Mouse (Mus musculus) retina, postnatal 7 days (tissue): Measurements from ENCODE around the gene Nfe2.

Source experiments
- DNase-seq: peaks from one replicate; pipeline ENCODE4 v3.0.0-alpha.2; 2012; ENCODE audit warnings: low read depth, low spot score

Nfe2 gene

GRCm38 (mm10) chr15:103257790-103258728, at the start of gene Nfe2:
Gene Nfe2, minus strand, starts transcription at chr15:103258403.
- DNase-seq: no peak

DNA sequence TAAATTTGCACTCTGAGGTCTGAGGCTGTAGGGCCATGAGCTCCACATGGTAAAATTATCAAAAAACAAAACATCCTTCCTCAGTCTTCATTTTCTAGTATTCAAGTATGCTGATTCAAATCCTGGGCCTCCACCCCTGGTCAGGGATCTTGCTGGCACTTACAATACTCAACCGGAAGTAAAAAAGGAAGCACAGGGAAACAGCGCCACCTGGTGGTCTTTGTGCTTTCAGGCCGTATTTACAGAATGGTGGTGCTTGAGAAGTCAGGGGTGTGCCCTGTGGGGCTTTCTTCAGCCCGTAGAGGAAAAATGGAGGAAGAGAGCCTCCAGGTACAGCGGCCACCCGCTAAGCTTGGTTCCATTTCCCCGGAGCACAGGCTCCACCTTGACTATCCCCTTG, 48.9 kb upstream of the Nfe2 start:
- peak; percentile 93 for DNase-seq

DNA sequence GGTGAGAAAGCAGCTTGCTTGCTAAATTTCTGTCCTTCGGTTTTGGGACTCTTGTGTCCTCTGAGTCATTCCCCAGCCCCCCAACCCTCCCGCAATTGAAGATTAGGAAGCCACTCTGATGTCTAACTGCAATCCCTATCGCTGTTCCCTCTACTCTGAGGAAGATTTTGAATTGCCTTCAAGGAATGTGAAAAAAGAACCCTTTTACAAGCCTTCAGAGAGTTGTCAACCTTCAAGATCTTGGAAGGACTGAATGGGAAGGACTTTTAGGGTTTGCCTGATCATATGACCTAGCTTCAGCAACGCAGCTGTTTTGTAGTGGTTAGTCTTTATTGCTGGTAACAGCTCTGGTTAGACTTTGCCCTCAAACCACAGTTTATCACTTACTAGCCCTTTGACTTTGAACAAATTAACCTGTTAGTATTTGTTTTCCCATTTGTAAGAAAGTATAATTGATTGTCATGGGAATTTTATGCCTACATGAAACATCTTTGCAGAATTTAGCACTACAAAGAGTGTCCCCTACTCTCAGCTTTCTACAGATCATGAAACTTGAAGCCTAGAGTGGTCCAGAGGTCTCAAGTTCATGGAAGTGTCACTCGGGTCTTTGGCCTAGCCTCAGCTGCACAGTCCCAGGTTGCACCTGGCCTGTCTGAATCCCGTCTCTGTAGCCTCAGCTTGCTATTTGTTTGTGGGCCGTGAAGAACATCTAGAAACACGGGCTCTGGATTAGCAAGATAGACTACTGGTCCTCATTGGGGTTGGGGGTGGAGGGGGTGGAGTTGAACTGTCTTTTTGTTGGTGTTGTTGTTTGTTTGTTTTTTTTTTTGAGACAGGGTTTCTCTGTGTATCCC, 47.8 kb upstream of the Nfe2 start:
- no peak for DNase-seq

GRCm38 (mm10) chr15:103305070-103305678, 47.0 kb upstream of the Nfe2 start:
- DNase-seq: peak; percentile 96

- no peak for DNase-seq
Observed at GRCm38 (mm10) chr15:103304616-103304969, 46.4 kb upstream of the Nfe2 start.

DNA sequence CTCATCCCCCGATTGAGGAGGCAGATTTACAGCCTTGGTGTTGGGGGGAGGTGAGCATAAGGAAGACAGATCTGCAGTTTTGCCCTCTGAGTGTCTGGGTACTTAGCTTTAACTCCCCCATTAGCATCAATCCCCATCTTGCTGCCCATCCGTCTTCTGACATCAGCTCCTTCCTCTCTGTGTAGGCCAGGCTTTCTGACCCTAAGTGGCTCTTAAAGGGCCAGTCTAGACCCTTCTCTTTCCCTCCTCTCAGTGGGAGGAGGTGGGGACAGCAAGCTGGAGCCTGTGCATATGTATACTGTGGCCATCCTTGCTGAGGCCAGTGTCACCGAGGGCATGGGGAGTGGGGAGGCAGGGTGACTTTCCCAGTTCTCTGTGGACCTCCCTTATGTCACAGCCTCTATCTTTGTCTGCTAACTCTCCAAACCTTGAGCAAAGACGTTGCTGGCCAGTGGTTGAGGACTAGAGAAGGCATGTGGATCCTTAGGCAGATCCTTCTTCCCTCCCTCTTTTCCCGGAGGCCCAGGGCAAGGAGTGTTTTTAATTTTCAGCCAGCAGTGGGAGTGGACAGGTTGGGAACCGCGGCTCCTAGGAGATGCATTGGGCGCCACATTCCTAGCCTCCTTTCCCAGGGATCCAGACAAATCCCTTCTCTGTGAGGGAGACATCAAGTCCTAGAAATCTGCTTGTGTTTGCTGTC, 45.9 kb upstream of the Nfe2 start:
- no peak for DNase-seq

DNA sequence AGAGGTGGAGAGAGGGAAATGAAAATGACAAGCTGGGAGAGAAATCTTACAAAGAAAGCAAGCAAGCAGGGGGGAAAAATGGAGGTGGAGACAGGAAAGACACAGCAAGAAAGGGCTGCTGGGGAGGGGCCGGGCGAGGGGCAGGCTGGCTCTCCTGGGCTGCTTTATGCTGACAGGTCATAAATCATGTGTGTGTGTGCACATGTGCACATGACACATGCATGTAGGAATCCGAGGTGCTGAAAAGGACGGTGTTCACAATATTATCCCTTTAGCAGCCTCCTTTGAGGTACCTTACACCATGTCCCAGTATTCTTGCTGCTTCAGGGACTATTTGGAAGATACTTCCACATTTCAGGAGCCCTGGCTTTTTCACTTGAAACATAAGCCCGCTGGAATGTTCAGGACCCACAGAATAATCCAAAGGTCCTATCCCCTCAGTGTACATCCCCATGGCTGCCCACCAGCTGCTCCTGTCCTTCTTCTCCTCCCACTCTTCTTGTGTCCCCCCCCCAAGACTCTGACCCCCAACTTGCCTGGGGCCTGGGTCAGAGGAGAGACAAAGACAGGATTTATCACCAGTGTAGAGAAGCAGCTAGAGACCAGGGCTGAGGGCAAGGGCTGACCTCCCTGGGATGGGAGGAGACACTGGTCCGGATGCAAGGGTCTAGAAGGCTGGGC, 44.3 kb upstream of the Nfe2 start:
- DNase-seq: no peak

DNA sequence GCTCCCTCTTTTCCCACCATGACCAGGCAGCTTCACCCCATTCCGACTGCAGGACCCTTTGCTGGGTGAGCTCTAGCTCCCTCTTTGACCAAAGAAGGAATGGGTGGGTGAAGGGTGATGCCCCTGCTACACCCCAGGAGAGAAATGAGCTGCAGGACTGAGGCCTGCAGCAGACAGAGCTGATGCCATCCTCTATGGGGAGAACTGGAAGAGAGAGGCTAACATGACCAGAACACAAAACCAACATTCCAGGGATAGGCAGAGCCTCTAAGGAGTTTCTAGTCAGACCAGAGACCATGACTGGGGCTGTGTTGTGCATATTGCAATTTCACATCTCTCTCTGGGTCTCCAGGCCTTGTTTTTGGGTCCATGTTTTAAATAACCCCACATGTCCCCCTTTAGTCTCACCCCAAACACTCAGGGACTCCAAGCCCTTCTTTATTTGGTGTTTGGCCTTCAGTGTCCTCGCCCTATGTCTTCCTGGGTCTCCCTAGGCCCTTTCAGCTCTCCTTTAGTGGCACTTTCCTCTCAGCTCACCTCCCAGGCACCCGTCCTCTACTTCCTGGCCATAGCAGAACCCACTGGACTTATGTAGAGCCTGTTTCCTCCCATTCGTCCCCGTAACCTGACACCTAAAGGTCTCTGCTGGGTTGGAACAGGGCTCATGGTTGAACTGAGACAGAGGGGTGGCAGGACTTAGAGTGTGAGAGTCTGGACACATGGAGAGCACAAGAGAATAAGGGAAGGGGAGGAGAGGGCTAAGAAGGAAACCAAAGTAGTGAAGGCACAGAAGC, 43.5 kb upstream of the Nfe2 start:
- no peak for DNase-seq

DNA sequence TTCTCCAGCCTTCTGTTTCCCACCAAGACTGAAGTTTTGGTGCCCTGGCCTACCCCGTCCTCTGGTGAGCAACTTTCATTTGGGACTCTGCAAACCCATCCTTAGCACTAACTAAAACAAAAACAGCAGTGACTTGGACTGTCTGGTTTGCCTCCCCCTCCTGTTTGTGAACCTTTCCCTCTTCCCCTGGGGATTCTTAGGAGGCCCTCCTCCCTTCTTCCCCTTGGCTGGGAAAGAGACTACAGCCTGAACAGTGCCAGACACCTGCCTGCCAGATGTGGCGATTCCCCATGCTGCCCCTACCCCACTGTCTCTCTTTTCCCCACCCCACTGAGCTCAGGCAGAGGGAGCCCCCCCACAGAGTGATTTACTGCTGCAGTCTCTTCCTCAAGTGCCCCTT, 42.8 kb upstream of the Nfe2 start:
- DNase-seq: no peak

DNA sequence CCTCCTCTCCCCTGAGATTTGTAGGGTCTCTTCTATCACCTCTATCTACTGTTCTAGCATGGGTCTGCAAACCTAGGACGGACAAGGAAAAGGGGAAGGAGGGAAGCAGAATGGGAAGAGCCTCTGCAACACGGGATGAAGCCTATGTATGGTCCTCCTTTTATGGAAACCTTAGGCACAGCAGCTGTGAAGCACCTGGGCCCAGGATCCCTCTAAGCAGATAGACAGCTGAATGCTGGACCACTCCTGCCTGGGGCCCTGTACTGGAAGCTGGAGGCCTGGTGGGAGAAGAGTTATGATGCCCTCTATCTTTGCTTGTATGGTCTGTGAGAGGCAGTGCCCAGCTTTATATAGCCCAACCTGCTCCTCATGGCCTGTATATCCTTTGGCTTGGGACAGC, 42.4 kb upstream of the Nfe2 start:
- no peak for DNase-seq

- no peak for DNase-seq
Observed at GRCm38 (mm10) chr15:103300067-103300471, 41.9 kb upstream of the Nfe2 start.

DNA sequence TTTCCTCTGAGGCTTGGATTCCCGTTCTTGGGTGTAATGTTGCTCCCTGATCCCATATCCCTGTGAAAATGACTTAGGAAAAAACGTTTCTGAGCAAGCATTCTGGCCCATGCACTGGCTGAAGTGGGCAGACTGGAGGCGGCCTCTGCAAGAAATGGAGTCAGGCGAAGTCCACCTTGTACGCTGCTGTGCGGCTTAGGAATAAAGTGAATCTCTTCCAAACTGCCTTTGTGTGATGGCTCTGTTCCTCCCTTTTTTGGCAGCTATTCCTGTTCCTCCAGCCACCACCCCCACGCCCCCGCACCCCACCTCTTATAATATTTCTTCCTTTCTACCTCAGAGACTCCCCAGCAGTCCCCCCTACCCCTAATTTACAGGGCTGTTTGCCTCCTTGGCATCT, 41.4 kb upstream of the Nfe2 start:
- no peak for DNase-seq

DNA sequence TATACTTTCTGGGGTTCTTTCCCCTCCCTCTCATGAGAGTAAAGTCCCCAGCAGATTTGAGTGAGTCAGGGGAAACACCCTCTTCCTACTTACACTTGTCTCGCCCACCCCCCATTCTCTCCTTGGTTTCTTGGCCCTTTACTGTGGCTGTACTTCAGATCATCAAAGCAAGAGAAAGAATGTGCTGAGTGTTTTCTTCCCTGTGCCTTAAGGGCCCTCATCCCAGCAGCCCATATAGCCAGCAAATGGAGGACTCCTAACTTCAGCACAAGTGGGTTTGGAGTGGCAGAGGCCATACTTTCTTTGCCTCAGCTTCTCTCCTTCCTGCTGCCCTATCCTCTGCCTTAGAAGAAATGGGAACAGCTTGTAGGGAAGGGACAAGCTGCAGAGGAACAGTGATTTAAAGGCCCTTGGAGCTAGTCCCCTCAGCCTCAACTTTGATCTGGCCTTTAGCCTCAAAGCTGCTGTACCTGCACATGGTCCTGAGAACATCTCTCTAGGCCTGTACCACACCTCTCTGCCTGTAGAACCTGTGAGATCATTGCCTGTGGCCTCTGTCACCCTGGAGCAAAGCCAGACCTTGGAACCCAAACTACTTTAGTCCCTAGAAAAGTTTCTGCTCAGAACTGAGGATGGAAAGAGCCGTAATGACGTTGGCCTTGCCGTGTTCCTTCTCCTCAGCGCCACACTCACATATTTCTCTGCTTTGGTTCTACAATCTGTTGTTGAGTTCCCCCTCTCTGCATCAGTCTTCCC, 40.8 kb upstream of the Nfe2 start:
- no peak for DNase-seq

- DNase-seq: no peak
Observed at GRCm38 (mm10) chr15:103298026-103298425, 39.8 kb upstream of the Nfe2 start.

DNA sequence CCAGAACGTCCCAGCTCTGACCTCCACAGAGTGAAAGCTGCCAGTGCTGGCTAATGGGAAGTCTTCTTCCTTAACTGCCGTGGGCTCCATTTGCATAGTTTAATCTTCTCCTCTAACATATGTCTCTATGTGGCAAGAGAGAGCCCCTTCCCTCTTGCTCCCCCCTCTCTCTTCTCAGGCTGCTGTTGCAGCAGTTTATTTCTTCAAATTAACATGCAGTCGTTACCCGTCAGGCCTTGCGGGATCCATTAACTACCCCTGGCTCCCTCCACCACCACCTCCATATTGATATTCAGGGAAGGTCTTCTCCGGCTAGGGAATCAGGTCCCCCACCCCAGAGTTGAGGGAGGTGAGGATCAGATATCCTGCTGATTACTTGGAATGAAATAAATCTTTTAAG, 39.1 kb upstream of the Nfe2 start:
- no peak for DNase-seq

GRCm38 (mm10) chr15:103295851-103296250, 37.6 kb upstream of the Nfe2 start:
- DNase-seq: no peak

GRCm38 (mm10) chr15:103294649-103295048, 36.4 kb upstream of the Nfe2 start:
- DNase-seq: no peak

DNA sequence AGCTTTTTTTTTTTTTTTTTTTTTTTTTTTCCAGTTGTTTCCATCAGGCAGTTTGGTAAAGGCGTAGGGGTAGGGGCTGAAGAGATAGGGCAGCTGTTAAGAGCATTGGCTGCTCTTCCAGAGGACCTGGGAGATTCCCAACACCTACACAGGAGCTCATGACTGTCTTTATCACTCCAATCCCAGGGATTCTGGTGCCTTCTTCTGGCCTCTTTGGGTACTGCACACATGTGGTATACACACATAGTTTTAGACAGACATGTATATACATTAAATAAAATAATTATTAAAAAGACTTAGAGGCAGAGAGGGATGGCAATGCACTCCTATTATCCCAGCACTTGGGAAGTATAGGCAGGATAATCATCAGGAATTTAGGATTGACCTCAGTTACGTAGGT, 35.2 kb upstream of the Nfe2 start:
- DNase-seq: no peak

GRCm38 (mm10) chr15:103292673-103293345, 34.6 kb upstream of the Nfe2 start:
- DNase-seq: no peak
